Mouse (Mus musculus) CD4-positive, CD25-positive, alpha-beta regulatory T cell, adult 2 months (primary cell): ENCODE measurements around the gene Med20.
"Not testable (repeated sequence)": the region's sequence is repeated elsewhere in the genome, so short reads cannot be mapped to it uniquely, and the experiment has no call there.

Source experiments
- DNase-seq: peaks from one replicate; pipeline ENCODE4 v3.0.0-alpha.2; 2012; ENCODE audit warnings: low read depth, low spot score

Med20 gene

DNA sequence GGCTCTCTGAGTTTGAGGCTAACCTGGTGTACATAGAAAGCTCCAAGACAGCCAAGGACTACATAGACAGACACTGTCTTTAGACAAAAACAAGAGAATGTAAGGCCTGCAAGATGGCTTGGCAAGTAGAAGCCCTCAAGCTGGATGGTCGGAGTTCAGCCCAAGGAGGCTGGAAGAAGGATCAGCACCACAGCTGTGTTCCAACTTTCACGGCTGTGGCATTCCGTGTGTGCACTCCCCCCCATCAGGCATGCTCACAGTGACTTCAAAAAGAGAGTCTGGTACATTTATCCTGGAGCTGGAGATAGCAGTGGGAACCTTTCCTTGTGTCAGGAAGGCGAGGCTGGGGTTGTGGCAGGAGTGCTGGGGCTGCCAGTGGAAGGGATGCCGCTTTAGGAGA, 14.6 kb downstream of the Med20 start:
- no peak for DNase-seq

GRCm38 (mm10) chr17:47627791-47628190, 16.4 kb downstream of the Med20 start:
- no peak for DNase-seq

DNA sequence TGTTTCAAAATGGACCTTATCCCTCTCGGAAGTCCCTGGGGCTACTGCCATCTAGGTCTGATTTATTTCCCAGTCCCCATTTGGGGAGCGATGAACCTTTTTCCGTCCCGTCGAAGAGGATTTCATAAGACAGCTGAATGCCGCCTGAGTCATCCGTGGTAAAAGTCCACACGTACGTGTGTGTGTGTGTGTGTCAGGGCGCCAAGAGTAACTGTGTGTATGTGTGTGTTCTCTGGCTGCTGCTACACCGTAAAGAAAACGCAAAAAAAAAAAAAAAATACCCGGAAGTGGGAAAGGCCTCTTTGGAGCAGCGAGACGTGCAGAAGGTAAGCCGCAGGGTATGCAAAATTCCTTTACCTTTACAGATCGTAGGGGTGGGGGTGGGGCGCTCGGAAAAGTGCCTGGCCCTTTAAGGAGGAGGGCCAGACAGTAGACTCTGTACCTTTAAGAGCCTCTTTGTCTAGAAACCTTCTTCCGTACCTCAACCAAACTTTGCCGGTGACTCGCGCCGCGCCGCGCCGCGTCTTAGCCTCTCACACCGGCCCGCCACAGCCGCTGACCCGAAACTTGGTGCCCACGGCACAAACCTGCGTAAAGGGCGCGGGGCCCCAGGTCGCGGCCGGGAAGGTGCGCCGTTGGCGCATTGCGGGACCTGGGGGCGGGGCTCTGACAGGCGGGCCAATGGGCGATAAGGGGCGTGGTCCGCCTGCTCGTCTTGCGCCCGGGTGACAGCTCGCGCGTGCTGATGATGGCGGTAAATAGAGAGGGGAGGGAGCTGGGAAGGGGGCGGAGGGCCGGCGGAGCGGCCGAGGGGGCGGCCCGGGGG, 17.7 kb downstream of the Med20 start:
- peak; percentile 96 for DNase-seq

- no peak for DNase-seq
Measured at GRCm38 (mm10) chr17:47629717-47630677, 18.6 kb downstream of the Med20 start.

- DNase-seq = no peak
Measured at GRCm38 (mm10) chr17:47630678-47631065, 19.3 kb downstream of the Med20 start, which contains the start of gene Usp49. Gene Usp49 (plus strand): TSS chr17:47630690.

DNA sequence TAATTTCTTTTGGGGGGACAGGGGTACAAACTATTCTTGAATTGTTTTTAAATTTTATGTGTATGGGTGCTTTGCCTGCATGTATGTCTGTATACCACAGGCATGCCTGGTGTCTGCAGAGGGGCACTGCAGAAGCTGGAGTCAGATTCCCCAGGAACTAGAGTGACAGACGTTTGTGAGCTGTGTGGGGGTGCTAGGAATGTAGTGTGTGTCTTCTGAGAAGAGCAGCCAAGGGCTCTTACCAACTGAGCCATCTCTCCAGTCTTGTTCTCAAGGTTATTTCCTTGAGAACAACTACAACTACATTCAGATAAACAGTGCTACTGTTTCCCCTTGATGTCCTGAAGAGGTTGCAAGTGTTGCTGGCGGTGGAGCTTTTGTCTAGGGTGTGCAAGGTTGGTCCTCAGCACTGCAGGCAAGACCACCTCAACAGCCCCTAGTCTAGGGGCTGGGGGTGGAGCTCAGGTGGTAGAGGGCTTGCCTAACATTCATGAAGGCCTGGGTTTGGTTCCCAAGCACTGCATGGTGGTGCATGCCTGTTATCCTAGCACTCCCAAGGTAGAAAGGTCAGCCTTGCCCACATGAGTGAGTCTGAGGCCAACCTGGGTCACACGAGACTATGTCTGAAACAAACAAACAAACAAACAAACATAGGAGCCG, 20.9 kb downstream of the Med20 start:
- no peak for DNase-seq

DNA sequence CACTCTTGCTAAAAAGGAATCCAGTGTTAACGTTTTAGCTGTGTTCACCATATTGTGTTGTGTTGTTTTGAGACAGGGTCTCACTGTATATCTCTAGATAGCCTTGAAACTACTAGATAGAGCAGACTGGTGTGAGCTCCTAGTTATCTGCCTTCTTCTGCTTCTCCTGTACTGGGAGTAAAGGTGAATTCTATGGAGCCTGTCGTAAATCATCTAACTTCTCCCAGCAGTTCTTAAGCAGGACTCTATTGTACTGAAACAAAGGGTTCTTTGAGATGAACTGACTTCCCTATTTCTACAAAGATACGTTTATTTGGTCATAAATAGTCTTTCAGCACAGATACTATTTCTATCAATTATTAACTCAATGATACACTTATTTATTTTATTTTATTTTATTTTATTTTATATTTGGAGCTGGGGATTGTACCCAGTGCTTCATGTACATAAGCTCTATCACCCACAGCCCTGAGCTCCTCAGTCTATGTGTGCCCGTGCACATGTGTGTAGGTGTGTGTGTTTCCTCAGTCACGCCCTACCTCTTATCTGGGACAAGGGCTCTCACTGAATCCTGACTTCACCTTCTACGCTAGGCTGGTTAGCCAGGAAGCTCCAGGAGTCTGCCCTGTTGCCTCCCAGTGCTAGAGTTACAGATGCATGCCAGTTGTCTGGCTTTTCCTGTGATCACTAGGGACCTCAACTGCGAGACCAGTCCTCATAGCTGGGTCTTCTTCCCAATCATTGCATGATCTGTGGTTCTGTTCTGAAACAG, 22.8 kb downstream of the Med20 start:
- no peak for DNase-seq

DNA sequence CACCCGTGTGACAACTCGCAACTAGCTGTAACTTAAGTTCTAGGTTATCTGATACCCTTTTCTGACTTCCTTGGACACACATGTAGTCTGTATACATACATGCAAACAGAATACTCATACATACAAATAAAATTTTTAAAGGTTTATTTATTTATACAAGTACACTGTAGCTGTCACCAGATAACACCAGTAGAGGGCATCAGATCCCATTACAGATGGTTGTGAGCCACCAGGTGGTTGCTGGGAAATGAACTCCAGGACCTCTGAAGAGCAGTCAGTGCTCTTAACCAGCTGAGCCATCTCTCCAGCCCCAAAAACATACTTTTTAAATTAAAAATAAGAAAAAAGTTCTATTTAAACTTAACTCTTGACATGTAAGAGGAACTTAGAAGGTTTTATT, 31.6 kb downstream of the Med20 start:
- peak; percentile 23 for DNase-seq

DNA sequence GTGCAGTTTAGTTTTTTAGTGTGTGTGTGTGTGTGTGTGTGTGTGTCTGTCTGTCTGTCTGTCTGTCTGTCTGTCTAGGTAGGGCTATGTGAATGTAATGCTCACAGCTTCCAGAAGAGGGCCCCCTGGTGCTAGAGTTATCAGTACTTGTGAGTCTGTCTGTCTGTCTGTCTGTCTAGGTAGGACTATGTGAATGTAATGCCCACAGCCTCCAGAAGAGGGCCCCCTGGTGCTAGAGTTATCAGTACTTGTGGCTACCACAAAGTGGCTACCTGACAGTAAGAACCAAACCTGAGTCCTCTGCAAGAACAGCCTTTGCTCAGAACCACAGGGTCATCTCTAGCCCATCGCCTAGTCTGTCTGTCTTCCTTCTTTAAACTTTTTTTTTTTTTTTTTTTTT, 35.3 kb downstream of the Med20 start:
- peak; percentile 77 for DNase-seq

GRCm38 (mm10) chr17:47648966-47649365, 37.6 kb downstream of the Med20 start:
- DNase-seq = no peak

DNA sequence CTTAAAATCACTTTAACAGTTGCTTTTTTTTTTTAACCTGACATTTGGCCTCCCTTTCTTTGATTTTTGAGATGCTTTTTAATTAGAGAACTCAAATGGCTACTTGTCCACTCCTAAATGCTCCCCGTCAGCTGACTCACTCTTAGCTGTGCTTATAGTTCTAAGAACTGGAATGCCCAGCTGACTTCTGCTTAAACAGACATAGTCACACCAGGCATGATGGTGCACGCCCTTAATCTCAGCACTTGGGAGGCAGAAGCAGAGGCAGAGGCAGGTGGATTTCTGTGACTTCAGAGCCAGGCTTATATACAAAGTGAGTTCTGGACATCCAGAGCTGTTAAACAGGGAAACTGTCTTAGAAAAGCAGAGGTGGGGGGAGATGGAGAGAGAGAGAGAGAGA, 40.6 kb downstream of the Med20 start:
- DNase-seq = no peak

GRCm38 (mm10) chr17:47654346-47654745, 43.0 kb downstream of the Med20 start:
- not testable (repeated sequence) for DNase-seq

DNA sequence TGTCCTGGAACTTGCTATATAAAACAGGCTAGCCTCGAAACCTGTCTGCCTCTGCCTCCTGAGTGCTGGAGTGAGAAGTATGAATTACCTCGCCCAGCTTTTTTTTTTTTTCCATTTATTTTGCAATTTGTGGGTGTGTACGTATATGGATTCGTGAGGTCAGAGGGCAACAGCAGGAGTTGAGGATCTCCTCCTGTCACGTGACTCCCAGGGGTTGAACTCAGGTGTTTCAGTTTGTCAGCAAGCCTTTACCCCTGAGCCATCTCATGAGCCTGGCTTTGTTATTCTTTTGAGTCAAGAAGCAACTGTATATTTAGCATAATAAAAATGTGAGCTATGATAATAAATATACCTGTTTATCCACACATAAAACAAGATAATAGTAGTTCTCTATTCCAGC, 44.3 kb downstream of the Med20 start:
- no peak for DNase-seq

DNA sequence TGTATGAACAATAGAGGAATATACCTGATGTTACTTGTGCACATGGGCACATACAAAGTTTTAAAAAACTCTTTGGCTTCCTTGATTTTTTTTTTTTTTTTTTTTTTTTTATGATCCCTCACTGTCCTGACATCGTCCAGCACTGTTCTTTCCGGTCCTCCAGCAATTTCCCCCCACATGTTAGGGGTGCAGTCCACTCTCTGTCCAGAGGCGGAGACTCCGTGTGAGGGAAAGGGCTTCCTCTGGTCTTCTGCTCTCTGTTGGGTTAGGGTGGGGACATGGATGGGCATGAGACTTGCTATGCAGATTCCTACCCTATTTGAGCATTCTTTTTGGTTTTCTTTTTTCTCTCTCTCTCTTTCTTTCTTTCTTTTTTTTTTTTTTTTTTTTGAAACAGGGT, 46.5 kb downstream of the Med20 start:
- no peak for DNase-seq

DNA sequence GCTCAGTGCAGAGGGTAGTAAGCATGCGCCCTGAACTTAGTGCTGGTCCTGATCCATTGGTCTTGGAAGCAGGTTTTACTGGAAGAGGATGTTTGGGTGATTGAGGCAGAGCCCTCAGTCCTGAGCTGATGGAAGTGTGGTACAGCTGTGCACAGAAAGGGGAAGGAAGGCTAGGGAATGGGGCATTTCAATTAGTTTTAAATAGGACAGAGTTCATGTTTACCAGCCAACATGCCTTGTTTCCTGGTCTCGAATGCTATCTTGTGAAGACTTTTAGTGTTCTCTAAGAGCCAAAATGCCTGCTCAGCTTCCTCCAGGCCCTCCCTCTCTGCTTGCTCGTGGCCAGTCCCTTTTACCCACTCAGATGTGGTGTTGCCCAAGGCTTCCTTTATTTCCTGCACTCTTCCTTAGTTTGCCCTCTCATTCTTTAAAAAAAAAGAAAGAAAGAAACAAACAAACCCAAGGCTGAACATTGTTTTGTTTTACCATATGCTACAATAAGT, 47.4 kb downstream of the Med20 start:
- no peak for DNase-seq

GRCm38 (mm10) chr17:47663009-47663713, 51.8 kb downstream of the Med20 start:
- DNase-seq = no peak

- DNase-seq = no peak
Measured at GRCm38 (mm10) chr17:47664474-47664873, 53.1 kb downstream of the Med20 start.

- no peak for DNase-seq
Measured at GRCm38 (mm10) chr17:47669166-47669565, 57.8 kb downstream of the Med20 start.

DNA sequence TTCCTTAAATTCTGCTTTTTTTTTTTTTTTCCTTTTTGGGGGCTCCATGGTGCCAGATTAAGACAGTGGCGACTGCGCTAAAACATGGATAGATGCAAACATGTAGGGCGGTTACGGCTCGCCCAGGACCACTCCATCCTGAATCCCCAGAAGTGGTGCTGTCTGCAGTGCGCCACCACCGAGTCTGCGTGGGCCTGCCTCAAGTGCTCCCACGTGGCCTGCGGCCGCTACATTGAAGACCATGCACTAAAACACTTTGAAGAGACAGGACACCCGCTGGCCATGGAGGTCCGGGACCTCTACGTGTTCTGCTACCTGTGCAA, 60.6 kb downstream of the Med20 start:
- no peak for DNase-seq

- no peak for DNase-seq
Measured at GRCm38 (mm10) chr17:47672311-47673111, 61.1 kb downstream of the Med20 start.
